Mouse (Mus musculus) right cerebral cortex, postnatal 14 days (tissue): ENCODE data around the gene Hdac9.

ENCODE experiments used
- DNase-seq: peaks from one replicate; pipeline ENCODE4 v3.0.0; 2022

Hdac9 gene

GRCm38 (mm10) chr12:34916995-34917394 lies at the start of gene Hdac9:
Gene Hdac9, minus strand, starts transcription at chr12:34917095.
- no peak for DNase-seq

GRCm38 (mm10) chr12:34949066-34949706 lies 32.3 kb upstream of the Hdac9 start:
- DNase-seq: no peak

GRCm38 (mm10) chr12:34937918-34938317 lies 21.0 kb upstream of the Hdac9 start:
- no peak for DNase-seq

- DNase-seq: no peak
These were observed 8.9 kb downstream of the Hdac9 start for GRCm38 (mm10) chr12:34908008-34908407.

- peak; percentile 35 for DNase-seq
These were observed 9.4 kb downstream of the Hdac9 start for GRCm38 (mm10) chr12:34907506-34907850.

GRCm38 (mm10) chr12:34906704-34907505 lies 10.0 kb downstream of the Hdac9 start:
- DNase-seq: peak; percentile 50

- no peak for DNase-seq
These were observed 10.6 kb downstream of the Hdac9 start for GRCm38 (mm10) chr12:34906376-34906703.

GRCm38 (mm10) chr12:34900241-34900640 lies 16.7 kb downstream of the Hdac9 start:
- DNase-seq: no peak

GRCm38 (mm10) chr12:34894867-34895266 lies 22.0 kb downstream of the Hdac9 start:
- no peak for DNase-seq

- no peak for DNase-seq
These were observed 28.2 kb downstream of the Hdac9 start for GRCm38 (mm10) chr12:34888694-34889093.

- DNase-seq: no peak
These were observed 42.0 kb downstream of the Hdac9 start for GRCm38 (mm10) chr12:34874926-34875325.

GRCm38 (mm10) chr12:34871028-34871427 lies 45.9 kb downstream of the Hdac9 start:
- no peak for DNase-seq

GRCm38 (mm10) chr12:34841196-34841595 lies 75.7 kb downstream of the Hdac9 start:
- DNase-seq: no peak

GRCm38 (mm10) chr12:34837318-34837717 lies 79.6 kb downstream of the Hdac9 start:
- DNase-seq: no peak

- DNase-seq: no peak
These were observed 80.0 kb downstream of the Hdac9 start for GRCm38 (mm10) chr12:34836864-34837263.

- no peak for DNase-seq
These were observed 80.8 kb downstream of the Hdac9 start for GRCm38 (mm10) chr12:34836085-34836484.

- no peak for DNase-seq
These were observed 81.4 kb downstream of the Hdac9 start for GRCm38 (mm10) chr12:34835493-34835892.

GRCm38 (mm10) chr12:34828684-34829083 lies 88.2 kb downstream of the Hdac9 start:
- DNase-seq: no peak

- no peak for DNase-seq
These were observed 90.0 kb downstream of the Hdac9 start for GRCm38 (mm10) chr12:34826931-34827330.

- DNase-seq: no peak
These were observed 96.7 kb downstream of the Hdac9 start for GRCm38 (mm10) chr12:34820229-34820628.

GRCm38 (mm10) chr12:34811673-34812613 lies 105.0 kb downstream of the Hdac9 start:
- DNase-seq: no peak

- no peak for DNase-seq
These were observed 106.7 kb downstream of the Hdac9 start for GRCm38 (mm10) chr12:34810221-34810620.

- DNase-seq: no peak
These were observed 108.7 kb downstream of the Hdac9 start for GRCm38 (mm10) chr12:34808180-34808579.

GRCm38 (mm10) chr12:34806528-34806927 lies 110.4 kb downstream of the Hdac9 start:
- no peak for DNase-seq
